Mouse (Mus musculus) bone marrow macrophage, adult 2 months (primary cell): Measurements from ENCODE around the gene Olfr815. TPM values are rescaled to one million over a fixed set of nuclear protein-coding genes. Genes with fewer than 3 reads are reported as not detected.
"Not testable (repeated sequence)": the region's sequence is repeated elsewhere in the genome, so short reads cannot be mapped to it uniquely, and the experiment has no call there.

Experiments used
- H3K27ac ChIP-seq: 2 replicates; pipeline ENCODE4 v1.5.1; 2012; ENCODE audit warnings: low read depth, low read length; ENCODE audit not compliant: insufficient read depth
- H3K4me1 ChIP-seq: 2 replicates; pipeline ENCODE4 v1.6.1; 2012; ENCODE audit warnings: low read length; ENCODE audit not compliant: control insufficient read depth, insufficient read depth
- H3K4me3 ChIP-seq: 2 replicates; pipeline ENCODE4 v1.5.1; 2012; ENCODE audit warnings: mild to moderate bottlenecking, low read length, moderate library complexity; ENCODE audit not compliant: insufficient read depth
- CTCF ChIP-seq: IDR thresholded peaks from 2 replicates; pipeline ENCODE4 v1.5.1; 2012; ENCODE audit warnings: low read depth, mild to moderate bottlenecking, low read length, moderate library complexity
- POLR2A ChIP-seq: IDR thresholded peaks from 2 replicates; pipeline ENCODE4 v1.6.1; 2012; ENCODE audit warnings: mild to moderate bottlenecking, low read depth, low read length, borderline replicate concordance
- polyA plus RNA-seq: library from polyadenylated mRNA; stranded (reverse); fragments of >200 nt; gene quantifications from 2 replicates; pipeline ENCODE4 v1.2.4, GENCODE M21; 2012; ENCODE audit not compliant: missing spikeins, insufficient read depth, insufficient read length

Gene Olfr815
- polyA plus RNA-seq, result not detected in 2 replicates

GRCm38 (mm10) chr10:129905767-129906166 lies at the start of gene Olfr815:
TSS of gene Olfr815 (minus strand) at chr10:129905867.
- H3K27ac ChIP-seq, H3K4me1 ChIP-seq, H3K4me3 ChIP-seq: not testable (repeated sequence)

- TF ChIP-seq CTCF (no peak), POLR2A (no peak)
- no peak within 1 kb of the TSS for H3K4me3 ChIP-seq
Measured at GRCm38 (mm10) chr10:129949000-129949399, 43.3 kb upstream of the Olfr815 start, which contains the start of gene Olfr818. TSS of gene Olfr818 (minus strand) at chr10:129949100.

GRCm38 (mm10) chr10:129915497-129915896 lies 9.8 kb upstream of the Olfr815 start, which contains the start of gene Olfr816:
TSS of gene Olfr816 (minus strand) at chr10:129915597.
- no peaks in the 10 kb centered on the region for H3K4me1 ChIP-seq
- no peak within 1 kb of the TSS for H3K27ac ChIP-seq
- no peak within 1 kb of the TSS for H3K4me3 ChIP-seq
- TF ChIP-seq POLR2A, result no peak

More at GRCm38 (mm10) chr10:129949000-129949399, 43.3 kb upstream of the Olfr815 start, which contains the start of gene Olfr818:
- Histone ChIP-seq H3K27ac (no peak within 1 kb of the TSS), H3K4me1 (no peaks in the 10 kb centered on the region)

- H3K27ac ChIP-seq, result no peak overlapping the region
- TF ChIP-seq CTCF (no peak), POLR2A (no peak)
- H3K4me1 ChIP-seq, result no peaks in the 10 kb centered on the region
- no peak overlapping the region for H3K4me3 ChIP-seq
Measured at GRCm38 (mm10) chr10:129885934-129886333, 19.7 kb downstream of the Olfr815 start.

DNA sequence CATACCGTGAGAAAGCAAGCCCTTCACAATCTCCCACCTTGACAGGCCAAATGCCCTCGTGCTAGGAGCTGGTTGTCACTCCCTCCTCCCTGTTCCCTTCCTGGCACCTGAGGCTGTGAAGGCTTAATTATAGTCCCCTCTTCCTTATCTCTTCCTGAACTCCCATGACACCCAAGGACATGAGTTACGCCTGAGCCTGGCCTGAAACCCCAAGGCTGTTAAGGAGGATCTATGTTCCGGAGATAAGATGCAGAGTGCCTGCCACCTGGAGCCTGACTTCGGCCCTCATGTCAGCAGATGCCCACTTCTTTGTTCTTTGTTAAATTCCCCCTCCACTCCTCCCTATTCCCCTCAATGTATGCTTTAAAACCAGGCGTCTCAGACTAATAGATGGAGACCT lies 20.2 kb downstream of the Olfr815 start:
- H3K4me3 ChIP-seq, H3K27ac ChIP-seq, H3K4me1 ChIP-seq: not testable (repeated sequence)

GRCm38 (mm10) chr10:129879751-129880150 lies 25.9 kb downstream of the Olfr815 start, which contains the start of gene Olfr814:
TSS of gene Olfr814 (minus strand) at chr10:129879851.
- H3K4me3 ChIP-seq, H3K27ac ChIP-seq, H3K4me1 ChIP-seq: not testable (repeated sequence)

DNA sequence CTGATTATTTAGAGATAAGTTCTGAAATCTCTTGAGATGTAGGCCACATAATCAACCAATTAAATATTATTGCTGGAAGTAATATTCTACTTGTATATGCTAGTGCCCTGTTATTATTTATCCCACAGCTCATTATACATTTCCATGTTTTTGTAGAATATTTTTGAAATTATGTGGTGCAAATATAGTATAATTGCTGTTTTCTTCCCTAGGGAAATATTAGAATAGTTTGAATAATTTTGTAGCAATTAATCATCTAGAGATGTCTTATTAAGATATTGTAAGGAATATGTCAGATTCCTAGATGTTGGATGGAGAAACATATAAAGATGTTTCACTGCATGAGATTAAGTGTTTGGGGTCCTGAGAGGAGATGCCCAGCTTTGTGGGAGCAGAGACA lies 50.6 kb downstream of the Olfr815 start, which contains the start of gene Olfr813:
TSS of gene Olfr813 (plus strand) at position 301 of the 400 bp plus-strand sequence.
- Histone ChIP-seq H3K27ac (no peak within 1 kb of the TSS), H3K4me1 (no peaks in the 10 kb centered on the region), H3K4me3 (no peak within 1 kb of the TSS)
- TF ChIP-seq CTCF, result no peak

Other genes starting within 250 kb of the Olfr815 start
- gene Olfr800, start 248.2 kb downstream of the Olfr815 start, polyA plus RNA-seq, result not detected in 2 replicates
- gene Olfr801, start 232.0 kb downstream of the Olfr815 start, polyA plus RNA-seq, result not detected in 2 replicates
- not detected in 2 replicates for gene Olfr802, start 217.7 kb downstream of the Olfr815 start, polyA plus RNA-seq
- not detected in 2 replicates for gene Olfr803, start 211.6 kb downstream of the Olfr815 start, polyA plus RNA-seq
- gene Olfr804, start 202.7 kb downstream of the Olfr815 start, polyA plus RNA-seq, result 0.31 TPM in 1 of 2 replicates, not detected in the other
- gene Olfr805, start 176.5 kb downstream of the Olfr815 start, polyA plus RNA-seq, result not detected in 2 replicates
- not detected in 2 replicates for gene Olfr806, start 163.9 kb downstream of the Olfr815 start, polyA plus RNA-seq
- gene Olfr807, start 148.1 kb downstream of the Olfr815 start, polyA plus RNA-seq, result not detected in 2 replicates
- gene Olfr808, start 140.4 kb downstream of the Olfr815 start, polyA plus RNA-seq, result 0.17 TPM in 1 of 2 replicates, not detected in the other
- gene Olfr809, start 131.2 kb downstream of the Olfr815 start, polyA plus RNA-seq, result not detected in 2 replicates
- not detected in 2 replicates for gene Olfr810, start 111.0 kb downstream of the Olfr815 start, polyA plus RNA-seq
- not detected in 2 replicates for gene Olfr811, start 101.5 kb downstream of the Olfr815 start, polyA plus RNA-seq
- not detected in 2 replicates for gene Olfr812, start 59.8 kb downstream of the Olfr815 start, polyA plus RNA-seq
- gene Olfr813, start 50.5 kb downstream of the Olfr815 start, polyA plus RNA-seq, result not detected in 2 replicates
- 0.23 TPM in 1 of 2 replicates, not detected in the other for gene Olfr814, start 26.0 kb downstream of the Olfr815 start, polyA plus RNA-seq
- not detected in 2 replicates for gene Olfr816, start 9.7 kb upstream of the Olfr815 start, polyA plus RNA-seq
- not detected in 2 replicates for gene Olfr818, start 43.2 kb upstream of the Olfr815 start, polyA plus RNA-seq
- not detected in 2 replicates for gene Olfr819, start 61.4 kb upstream of the Olfr815 start, polyA plus RNA-seq
- gene Olfr247, start 70.3 kb upstream of the Olfr815 start, polyA plus RNA-seq, result not detected in 2 replicates
- not detected in 2 replicates for gene Gm10310, start 79.2 kb upstream of the Olfr815 start, polyA plus RNA-seq
- not detected in 2 replicates for gene Olfr820, start 106.8 kb upstream of the Olfr815 start, polyA plus RNA-seq
- 0.41 TPM in 1 of 2 replicates, not detected in the other for gene Olfr821, start 124.5 kb upstream of the Olfr815 start, polyA plus RNA-seq
- not detected in 2 replicates for gene Olfr822, start 165.3 kb upstream of the Olfr815 start, polyA plus RNA-seq
- not detected in 2 replicates for gene Olfr823, start 209.5 kb upstream of the Olfr815 start, polyA plus RNA-seq
- not detected in 2 replicates for gene Olfr824, start 224.1 kb upstream of the Olfr815 start, polyA plus RNA-seq